Mouse (Mus musculus) lung, postnatal 0 days (tissue): Measurements from ENCODE around the gene Myoz1. TPM values are rescaled to one million over a fixed set of nuclear protein-coding genes. Genes with fewer than 3 reads are reported as not detected.

Source experiments
- ATAC-seq: fragments of 200-750 bp; cut with Nextera tagmentation; 2 replicates; pipeline ENCODE4 v1.8.0; 2017; ENCODE audit warnings: moderate library complexity
- DNase-seq: peaks from one replicate; pipeline ENCODE4 v3.0.0-alpha.2; 2016; ENCODE audit warnings: low spot score
- H3K27ac ChIP-seq: fragments of 300-500 bp; sonication (generic); 2 replicates; pipeline ENCODE4 v1.5.1; 2014; ENCODE audit warnings: antibody characterized with exemption, mild to moderate bottlenecking, low read length, mixed read lengths
- H3K27me3 ChIP-seq: fragments of 300-500 bp; sonication (generic); replicated peaks from 2 replicates; pipeline ENCODE4 v1.6.1; 2014; ENCODE audit warnings: low read length, mixed read lengths; ENCODE audit not compliant: insufficient read depth
- H3K36me3 ChIP-seq: fragments of 300-500 bp; sonication (generic); 2 replicates; pipeline ENCODE4 v1.6.1; 2014; ENCODE audit warnings: low read length, mixed read lengths; ENCODE audit not compliant: insufficient read depth
- H3K4me1 ChIP-seq: fragments of 300-500 bp; sonication (generic); 2 replicates; pipeline ENCODE4 v1.6.1; 2014; ENCODE audit warnings: antibody characterized with exemption, low read depth, low read length, mixed read lengths; ENCODE audit not compliant: insufficient read depth
- H3K4me2 ChIP-seq: fragments of 300-500 bp; sonication (generic); replicated peaks from 2 replicates; pipeline ENCODE4 v1.6.1; 2014; ENCODE audit warnings: low read depth, mild to moderate bottlenecking, low read length, moderate library complexity, mixed read lengths
- H3K4me3 ChIP-seq: fragments of 300-500 bp; sonication (generic); 2 replicates; pipeline ENCODE4 v1.5.1; 2014; ENCODE audit warnings: low read depth, low read length
- H3K9ac ChIP-seq: fragments of 300-500 bp; sonication (generic); replicated peaks from 2 replicates; pipeline ENCODE4 v1.6.1; 2014; ENCODE audit warnings: low read depth, mild to moderate bottlenecking
- H3K9me3 ChIP-seq: fragments of 300-500 bp; sonication (generic); 2 replicates; pipeline ENCODE4 v1.6.1; 2016; ENCODE audit warnings: low read length, mixed read lengths
- CTCF ChIP-seq: IDR thresholded peaks from 2 replicates; pipeline ENCODE4 v1.5.1; 2016; ENCODE audit warnings: antibody characterized with exemption, mild to moderate bottlenecking
- EP300 ChIP-seq: IDR thresholded peaks from 2 replicates; pipeline ENCODE4 v1.6.1; 2016; ENCODE audit warnings: antibody characterized with exemption, mild to moderate bottlenecking, control low read depth
- WGBS: fragments of 180-500 bp; shearing (Covaris S2); extraction: QIAGEN DNeasy Blood & Tissue Kit; methylation state at CpG from one replicate; pipeline ENCODE4 v1.1.7; 2014; 5-methylcytosine and 5-hydroxymethylcytosine counted together
- polyA plus RNA-seq: library from polyadenylated mRNA; unstranded; fragments of >200 nt; fragmentation: Nextera tagmentation; extraction: Ambion mirVana; gene quantifications from 2 replicates; pipeline ENCODE4 v1.2.1, GENCODE M21; 2015

Myoz1 gene
- polyA plus RNA-seq, 1 experiment from 2014 or later = 0.38 TPM

- no peaks in the 10 kb centered on the region for H3K9me3 ChIP-seq
- no peaks in the 10 kb centered on the region for H3K27me3 ChIP-seq
- DNase-seq (peak; percentile 98), ATAC-seq (peak; percentile 97)
- H3K4me1 ChIP-seq = peaks cover 8% of the 10 kb centered on the region; the same call in 1 of the 2 replicates
- peak within 1 kb of the TSS; percentile 97 for H3K27ac ChIP-seq
- peak within 1 kb of the TSS; percentile 76 for H3K4me2 ChIP-seq
- H3K4me3 ChIP-seq = peak within 1 kb of the TSS; percentile 71
- TF ChIP-seq CTCF (no peak), EP300 (no peak; the same call in none of the 2 replicates)
- WGBS = under 1% methylated on average over 43 of the region's 43 CpGs
- peaks cover 18% of the 10 kb centered on the region; the same call in 1 of the 2 replicates for H3K36me3 ChIP-seq
- peak within 1 kb of the TSS; percentile 85 for H3K9ac ChIP-seq
Measured at GRCm38 (mm10) chr14:20674064-20674833, 17.9 kb upstream of the Myoz1 start, which contains the start of gene Sec24c. Gene Sec24c, plus strand, starts transcription at chr14:20674308.

DNA sequence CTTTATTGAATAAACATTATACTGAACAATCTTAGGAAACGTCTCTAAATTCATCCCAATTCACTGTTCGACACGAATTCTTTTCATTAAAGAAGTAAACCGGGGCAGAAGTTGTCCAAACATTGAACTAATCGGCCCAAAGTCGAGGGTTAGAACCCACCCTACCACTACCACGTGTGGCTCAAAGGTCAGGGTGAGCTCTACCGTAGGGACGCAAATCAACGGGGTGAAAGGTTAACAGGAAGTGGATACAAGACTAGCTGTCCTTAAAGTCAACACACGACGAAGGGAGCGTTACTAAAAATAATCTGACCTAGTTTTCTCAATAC lies 17.4 kb upstream of the Myoz1 start:
- peak overlapping the region; percentile 56 for H3K4me2 ChIP-seq
- peak overlapping the region; percentile 71 for H3K4me3 ChIP-seq
- H3K9ac ChIP-seq = peak overlapping the region; percentile 24
- WGBS = 9% methylated on average over 13 of the region's 13 CpGs
- ATAC-seq = peak; percentile 58
- H3K36me3 ChIP-seq = peaks cover 13% of the 10 kb centered on the region; the same call in 1 of the 2 replicates
- H3K4me1 ChIP-seq = peaks cover 8% of the 10 kb centered on the region; the same call in 1 of the 2 replicates
- TF ChIP-seq EP300 (peak; percentile 79; the same call in 1 of the 2 replicates), CTCF (no peak)
- peak overlapping the region; percentile 97 for H3K27ac ChIP-seq
- no peak for DNase-seq
- H3K27me3 ChIP-seq = no peaks in the 10 kb centered on the region
- H3K9me3 ChIP-seq = no peaks in the 10 kb centered on the region

DNA sequence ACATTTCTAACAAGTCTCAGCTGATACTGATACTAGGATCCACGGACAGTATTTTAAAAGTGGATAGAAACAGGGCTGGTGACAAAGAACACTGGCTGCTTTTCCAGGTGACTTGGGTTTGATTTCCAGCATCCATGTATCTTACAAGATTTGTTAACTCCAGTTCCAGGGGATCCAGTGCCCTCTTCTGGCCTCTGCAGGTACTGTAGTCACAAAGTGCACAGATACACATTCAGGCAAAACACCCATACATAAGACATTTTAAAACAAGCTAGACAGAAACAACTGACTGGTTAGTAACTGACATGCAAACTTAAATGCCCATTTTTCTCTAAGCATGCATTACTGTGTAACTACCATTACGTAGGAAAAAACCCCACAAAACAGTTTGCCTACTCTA lies 16.6 kb upstream of the Myoz1 start:
- no peaks in the 10 kb centered on the region for H3K9me3 ChIP-seq
- ATAC-seq = no peak
- no peak overlapping the region for H3K9ac ChIP-seq
- no peaks in the 10 kb centered on the region for H3K27me3 ChIP-seq
- H3K36me3 ChIP-seq = peaks cover 6% of the 10 kb centered on the region; the same call in 1 of the 2 replicates
- H3K4me1 ChIP-seq = peaks cover 8% of the 10 kb centered on the region; the same call in 1 of the 2 replicates
- no peak overlapping the region for H3K4me2 ChIP-seq
- TF ChIP-seq CTCF = peak; percentile 64
- TF ChIP-seq EP300 = no peak
- DNase-seq = peak; percentile 49
- no peak overlapping the region for H3K27ac ChIP-seq
- no peak overlapping the region for H3K4me3 ChIP-seq
- WGBS = 97% methylated on average over 2 of the region's 2 CpGs

DNA sequence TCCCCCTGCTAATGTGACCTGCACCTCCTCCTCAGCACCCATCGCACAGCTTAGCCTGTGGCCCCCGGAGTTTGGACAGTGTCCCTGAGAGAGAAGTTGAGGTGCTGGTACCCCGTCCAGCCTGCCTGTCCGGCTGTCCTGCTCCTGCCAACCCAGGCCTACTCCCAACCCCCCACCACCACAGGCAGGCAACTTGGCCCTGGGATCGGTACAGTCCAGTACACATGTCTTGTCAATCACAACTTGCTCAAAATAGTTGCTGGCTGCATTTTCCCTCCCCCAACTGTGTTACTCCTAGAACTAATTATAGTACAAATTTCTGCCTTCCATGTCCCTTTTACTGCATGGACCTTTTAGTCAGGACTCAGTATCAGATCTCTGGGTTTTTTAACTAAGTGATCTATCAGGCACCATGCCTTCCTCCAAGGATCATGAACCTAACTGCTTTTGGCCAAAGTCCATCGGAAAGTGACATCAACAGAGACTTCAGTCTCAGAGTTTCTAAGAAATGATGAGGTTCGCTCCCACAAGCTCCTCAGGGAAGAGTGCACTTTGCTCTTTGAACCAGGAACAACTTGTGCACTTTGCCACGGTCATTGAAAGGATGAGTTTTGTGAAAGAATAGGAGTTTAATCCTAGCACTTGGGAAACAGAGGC lies 11.9 kb upstream of the Myoz1 start, which contains the start of gene Synpo2l:
Synpo2l (minus strand) TSS at position 201 of the 657 bp plus-strand sequence.
- no peaks in the 10 kb centered on the region for H3K9me3 ChIP-seq
- no peak within 1 kb of the TSS for H3K27ac ChIP-seq
- WGBS = 78% methylated on average over 8 of the region's 8 CpGs
- DNase-seq (no peak), ATAC-seq (no peak)
- H3K4me3 ChIP-seq = no peak within 1 kb of the TSS
- TF ChIP-seq CTCF (no peak), EP300 (no peak)
- H3K9ac ChIP-seq = no peak within 1 kb of the TSS
- no peaks in the 10 kb centered on the region for H3K27me3 ChIP-seq
- H3K36me3 ChIP-seq = no peaks in the 10 kb centered on the region
- no peaks in the 10 kb centered on the region for H3K4me1 ChIP-seq
- H3K4me2 ChIP-seq = no peak within 1 kb of the TSS

DNA sequence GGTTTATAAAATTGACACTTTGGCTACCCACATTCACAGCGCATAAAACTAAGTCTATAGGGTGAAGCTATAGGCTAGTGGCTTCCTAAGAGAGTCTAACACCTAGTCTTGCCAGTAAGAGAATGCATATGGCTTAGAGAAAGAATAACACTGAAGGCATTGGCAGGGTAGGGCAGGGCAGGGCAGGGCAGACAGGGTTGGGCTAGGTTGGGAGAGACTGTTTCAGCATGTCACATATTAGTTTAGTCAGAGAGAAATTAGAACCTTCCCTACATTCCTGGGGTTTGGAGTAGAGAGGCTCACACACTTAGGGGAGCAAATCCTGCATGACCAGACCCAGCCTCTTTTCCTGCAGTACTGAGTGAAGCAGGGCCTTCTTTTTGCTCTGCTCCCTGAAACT lies 11.1 kb upstream of the Myoz1 start:
- Histone ChIP-seq H3K9me3 (no peaks in the 10 kb centered on the region), H3K9ac (no peak overlapping the region), H3K27ac (no peak overlapping the region), H3K4me2 (no peak overlapping the region), H3K4me1 (no peaks in the 10 kb centered on the region), H3K27me3 (no peaks in the 10 kb centered on the region), H3K36me3 (no peaks in the 10 kb centered on the region), H3K4me3 (no peak overlapping the region)
- no peak; the same call in 1 of the 2 replicates for ATAC-seq
- 72% methylated on average over 1 of the region's 1 CpGs for WGBS
- no peak for TF ChIP-seq EP300
- no peak for TF ChIP-seq CTCF
- no peak for DNase-seq

- no peak for ATAC-seq
- 83% methylated on average over 2 of the region's 3 CpGs for WGBS
- Histone ChIP-seq H3K4me2 (no peak overlapping the region), H3K4me1 (peaks cover 3% of the 10 kb centered on the region; the same call in 1 of the 2 replicates), H3K27me3 (no peaks in the 10 kb centered on the region), H3K36me3 (no peaks in the 10 kb centered on the region), H3K9me3 (no peaks in the 10 kb centered on the region), H3K4me3 (no peak overlapping the region), H3K27ac (no peak overlapping the region), H3K9ac (no peak overlapping the region)
- no peak for DNase-seq
- TF ChIP-seq CTCF (no peak), EP300 (no peak)
Measured at GRCm38 (mm10) chr14:20664436-20664835, 8.1 kb upstream of the Myoz1 start.
